Comparison of ENCODE assay signal across 8 mouse cellular contexts in the genomic region with DNA sequence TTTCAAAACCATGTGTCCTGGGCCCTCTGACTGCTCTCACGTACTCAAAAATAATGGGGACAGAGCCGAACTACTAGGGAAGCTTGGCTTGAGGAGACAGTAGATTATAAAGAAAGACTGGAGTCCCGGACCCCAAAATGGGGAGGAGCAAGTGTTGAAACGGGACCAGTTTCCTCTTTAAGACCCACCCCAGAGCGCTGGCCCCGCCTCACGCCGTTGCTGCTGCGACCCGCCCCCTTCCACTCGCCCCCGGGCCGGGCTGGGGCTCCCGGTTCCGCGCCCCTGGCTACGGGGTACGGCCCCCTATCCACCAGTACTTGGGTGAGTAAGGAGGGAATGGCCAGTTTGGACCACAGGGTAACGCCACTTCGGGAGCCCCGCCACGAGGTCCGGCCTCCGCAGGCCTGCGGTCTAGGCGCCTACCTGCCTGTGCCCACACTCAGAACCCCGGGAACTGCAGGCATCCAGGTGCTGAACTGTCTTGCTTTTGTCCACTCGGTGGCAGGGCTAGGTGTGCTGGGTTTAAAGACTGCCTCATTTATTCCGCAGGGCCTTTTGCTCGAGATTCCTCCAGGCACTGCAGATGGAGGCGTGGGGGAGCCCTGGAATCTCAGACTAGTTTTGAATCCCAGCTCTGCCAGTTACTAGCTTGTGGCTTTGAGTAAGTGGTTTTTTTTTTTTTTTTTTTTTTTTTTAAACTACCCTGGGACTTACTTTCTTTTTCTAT. TPM values are rescaled to one million over a fixed set of nuclear protein-coding genes. Genes with fewer than 3 reads are reported as not detected.
DNase-seq lines count a peak whose midpoint lies in the region; ATAC-seq and TF ChIP-seq lines count a peak whose summit lies in the region.

No protein-coding gene starts in this region.

- TF ChIP-seq POLR2A in ES-Bruce4 (IDR thresholded peaks at IDR 0.05; ENCODE audit: insufficient read depth, low read length): no peak

- no peaks in the 10 kb centered on the region for H3K9me3 ChIP-seq in ES-Bruce4 (replicated peaks; ENCODE audit: control insufficient read depth, insufficient read depth, low read length, poor library complexity, severe bottlenecking)
- no peaks in the 10 kb centered on the region for H3K9me3 ChIP-seq in forebrain, embryonic 13.5 days (replicated peaks)
- no peaks in the 10 kb centered on the region for H3K9me3 ChIP-seq in lung, embryonic 16.5 days (ENCODE audit: control insufficient read depth, low read length)

- H3K4me2 ChIP-seq in forebrain, embryonic 13.5 days: peak overlapping the region; percentile 86
- peak overlapping the region; percentile 90 for H3K4me2 ChIP-seq in lung, embryonic 16.5 days (ENCODE audit: low read depth, low read length)

- H3K27me3 ChIP-seq in ES-Bruce4 (ENCODE audit: control insufficient read depth, insufficient read depth, low read length, poor library complexity, severe bottlenecking): no peaks in the 10 kb centered on the region
- H3K27me3 ChIP-seq in forebrain, embryonic 13.5 days: no peaks in the 10 kb centered on the region
- no peaks in the 10 kb centered on the region for H3K27me3 ChIP-seq in lung, embryonic 16.5 days (ENCODE audit: control insufficient read depth, insufficient read depth, low read depth, low read length)

- peak; percentile 74 to 77 for DNase-seq in heart, postnatal 10 days
- peak; percentile 77 to 88 for DNase-seq in kidney, postnatal 36 days
- peak; percentile 64 for DNase-seq in ovary, adult 18-20 months (ENCODE audit: low spot score)
- peak; percentile 88 for DNase-seq in thymus, postnatal 14 days

- intact Hi-C loops in heart, postnatal 10 days (cut with DNase I): loop anchor here (2.0 kb wide), 1 partner anchor 30 kb away; no protein-coding TSS in a partner anchor

- H3K9ac ChIP-seq in ES-Bruce4 (ENCODE audit: low read depth, poor library complexity, severe bottlenecking): peak overlapping the region; percentile 83
- peak overlapping the region; percentile 74 for H3K9ac ChIP-seq in forebrain, embryonic 13.5 days
- peak overlapping the region; percentile 84 for H3K9ac ChIP-seq in lung, embryonic 16.5 days (ENCODE audit: low read length)

- WGBS in forebrain, embryonic 13.5 days: 2% methylated on average over 26 of the region's 31 CpGs
- 2% methylated on average over 31 of the region's 31 CpGs for WGBS in lung, embryonic 16.5 days

- H3K4me1 ChIP-seq in ES-Bruce4 (ENCODE audit: control insufficient read depth, insufficient read depth, low read length): peaks cover 3% of the 10 kb centered on the region
- peaks cover 4% of the 10 kb centered on the region; the same call in 1 of the 2 replicates for H3K4me1 ChIP-seq in forebrain, embryonic 13.5 days
- peaks cover 5% of the 10 kb centered on the region; the same call in 1 of the 2 replicates for H3K4me1 ChIP-seq in lung, embryonic 16.5 days (replicated peaks; ENCODE audit: control insufficient read depth, insufficient read depth, low read length)

- no peaks in the 10 kb centered on the region for H3K36me3 ChIP-seq in ES-Bruce4 (ENCODE audit: control insufficient read depth, insufficient read depth, low read length, poor library complexity, severe bottlenecking)
- H3K36me3 ChIP-seq in forebrain, embryonic 13.5 days (ENCODE audit: poor library complexity, severe bottlenecking): 0 out of 2 replicates have a peak, but pooled peaks cover 2% of the 10 kb centered on the region
- H3K36me3 ChIP-seq in lung, embryonic 16.5 days (ENCODE audit: control insufficient read depth, insufficient read depth, low read length): no peaks in the 10 kb centered on the region

- H3K27ac ChIP-seq in ES-Bruce4 (ENCODE audit: insufficient read depth, low read length): peak overlapping the region; percentile 83
- no peak overlapping the region for H3K27ac ChIP-seq in forebrain, embryonic 13.5 days
- peak overlapping the region; percentile 89 for H3K27ac ChIP-seq in lung, embryonic 16.5 days (ENCODE audit: low read length)

- no peak for TF ChIP-seq CTCF in ES-Bruce4 (IDR thresholded peaks at IDR 0.05; ENCODE audit: low read depth, low read length)

- H3K4me3 ChIP-seq in ES-Bruce4 (ENCODE audit: low read depth, low read length): peak overlapping the region; percentile 99
- H3K4me3 ChIP-seq in forebrain, embryonic 13.5 days: peak overlapping the region; percentile 64
- peak overlapping the region; percentile 76 for H3K4me3 ChIP-seq in lung, embryonic 16.5 days (ENCODE audit: low read length)

- TF ChIP-seq EP300 in ES-Bruce4 (IDR thresholded peaks at IDR 0.05; ENCODE audit: insufficient read depth, low read depth, low read length): no peak

- ATAC-seq in cerebellum, adult (ENCODE audit: insufficient number of reproducible peaks, low FRiP score, low TSS enrichment): peak; percentile 53; the same call in 1 of the 2 replicates
- ATAC-seq in forebrain, embryonic 13.5 days: peak; percentile 90
- ATAC-seq in lung, embryonic 16.5 days (ENCODE audit: low read depth): peak; percentile 90

RNA-seq across cellular contexts. Expression of gene Pgap2, which starts 13.0 kb away (rescaled TPM):
- polyA plus RNA-seq in ES-Bruce4 (2011; ENCODE audit: insufficient read depth, insufficient read length, low read depth, missing spikeins): 48.9 and 55.0 TPM in 2 replicates
- polyA plus RNA-seq in forebrain, embryonic 13.5 days (2015; fragmentation: Nextera tagmentation; extraction: Ambion mirVana): 50.6 and 52.4 TPM in 2 replicates
- 10 to 100 TPM; 55.2 to 58.0 TPM for total RNA-seq in heart, postnatal 10 days (2021)
- 95.1 and 103 TPM in 2 replicates for polyA plus RNA-seq in lung, embryonic 16.5 days (2015; fragmentation: Nextera tagmentation; extraction: Ambion mirVana)

RNA-seq across cellular contexts. Expression of gene Nup98, which starts 13.0 kb away (rescaled TPM):
- polyA plus RNA-seq in ES-Bruce4 (2011; ENCODE audit: insufficient read depth, insufficient read length, low read depth, missing spikeins): 118 and 119 TPM in 2 replicates
- polyA plus RNA-seq in forebrain, embryonic 13.5 days (2015; fragmentation: Nextera tagmentation; extraction: Ambion mirVana): 27.2 and 30.0 TPM in 2 replicates
- total RNA-seq in heart, postnatal 10 days (2021): 10 to 100 TPM; 39.9 to 40.5 TPM
- polyA plus RNA-seq in lung, embryonic 16.5 days (2015; fragmentation: Nextera tagmentation; extraction: Ambion mirVana): 32.8 and 34.4 TPM in 2 replicates

RNA-seq across cellular contexts. Expression of gene Rhog, which starts 32.9 kb away (rescaled TPM):
- 20.0 and 20.4 TPM in 2 replicates for polyA plus RNA-seq in ES-Bruce4 (2011; ENCODE audit: insufficient read depth, insufficient read length, low read depth, missing spikeins)
- 18.4 and 20.2 TPM in 2 replicates for polyA plus RNA-seq in forebrain, embryonic 13.5 days (2015; fragmentation: Nextera tagmentation; extraction: Ambion mirVana)
- 10 to 100 TPM; 40.8 to 42.2 TPM for total RNA-seq in heart, postnatal 10 days (2021)
- polyA plus RNA-seq in lung, embryonic 16.5 days (2015; fragmentation: Nextera tagmentation; extraction: Ambion mirVana): 78.1 and 82.1 TPM in 2 replicates

RNA-seq across cellular contexts. Expression of gene Stim1, which starts 44.6 kb away (rescaled TPM):
- 26.0 and 28.9 TPM in 2 replicates for polyA plus RNA-seq in ES-Bruce4 (2011; ENCODE audit: insufficient read depth, insufficient read length, low read depth, missing spikeins)
- polyA plus RNA-seq in forebrain, embryonic 13.5 days (2015; fragmentation: Nextera tagmentation; extraction: Ambion mirVana): 8.2 and 8.3 TPM in 2 replicates
- 10 to 100 TPM; 23.4 to 30.7 TPM for total RNA-seq in heart, postnatal 10 days (2021)
- polyA plus RNA-seq in lung, embryonic 16.5 days (2015; fragmentation: Nextera tagmentation; extraction: Ambion mirVana): 20.6 and 21.3 TPM in 2 replicates
